Mouse (Mus musculus) testis, postnatal 14 days (tissue): ENCODE measurements around the gene Tmprss11g.

Experiments used
- DNase-seq: peaks from one replicate; pipeline ENCODE4 v3.0.0; 2021; ENCODE audit warnings: low spot score

Gene Tmprss11g

GRCm38 (mm10) chr5:86518500-86518899, at the start of gene Tmprss11g:
TSS of gene Tmprss11g (minus strand) at chr5:86518600.
- no peak for DNase-seq

DNA sequence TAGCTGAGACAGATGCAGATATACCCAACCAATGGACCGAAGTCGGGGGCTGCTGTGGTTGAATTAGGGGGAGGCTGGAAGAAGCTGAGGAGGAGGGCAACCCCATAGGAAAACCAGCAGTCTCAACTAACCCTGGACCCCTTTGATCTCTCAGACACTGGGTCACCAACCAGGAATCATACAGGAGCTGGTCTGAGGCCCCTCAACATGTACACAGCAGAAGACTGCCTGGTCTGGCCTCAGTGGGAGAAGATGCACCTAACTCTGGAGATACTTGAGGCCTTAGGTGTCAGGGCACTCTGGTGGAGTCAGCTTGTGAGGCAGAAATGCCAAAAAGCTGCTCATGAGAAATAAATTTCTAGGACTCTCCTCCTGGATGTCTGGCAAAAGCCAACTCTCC, 28.3 kb upstream of the Tmprss11g start:
- no peak for DNase-seq

- no peak for DNase-seq
These were observed 22.2 kb upstream of the Tmprss11g start for GRCm38 (mm10) chr5:86540601-86541000.

DNA sequence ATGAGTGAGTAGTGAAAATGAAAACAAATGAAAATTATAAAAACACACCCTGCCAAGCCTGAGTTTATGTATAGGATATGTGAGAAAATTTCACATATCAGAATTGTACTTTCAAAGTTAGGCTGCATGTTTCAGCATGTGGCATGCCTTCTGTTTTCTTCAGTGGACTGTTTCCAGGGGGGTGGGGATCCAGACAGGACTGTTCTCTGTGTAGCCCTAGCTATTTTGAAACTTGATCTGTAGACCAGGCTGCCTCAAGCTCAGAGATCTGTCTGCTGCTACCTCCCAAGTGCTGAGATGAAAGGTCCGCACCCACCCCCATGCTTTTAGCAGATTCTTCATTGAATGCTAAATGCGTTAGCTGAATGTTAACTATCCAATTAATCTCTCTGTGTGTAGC, 10.3 kb upstream of the Tmprss11g start:
- DNase-seq, result no peak

DNA sequence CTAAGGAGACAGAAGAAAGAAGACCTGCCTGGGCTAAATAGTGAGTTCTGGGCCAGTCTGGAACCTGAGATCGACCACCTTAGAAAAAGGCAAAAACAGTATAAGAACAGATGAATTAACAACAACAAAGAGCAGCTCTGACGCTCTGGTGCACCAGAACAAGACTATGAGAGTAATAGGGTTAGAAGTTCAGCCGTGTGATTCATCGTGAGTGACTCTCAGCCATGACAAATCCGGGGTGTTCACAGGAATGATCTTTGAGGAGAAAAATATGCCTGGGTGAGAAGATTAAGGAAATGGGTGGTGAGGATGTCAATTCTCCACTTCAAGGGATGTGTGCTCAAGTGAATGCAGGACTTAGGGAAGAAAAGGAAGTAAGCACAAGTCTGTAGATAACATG, 6.9 kb downstream of the Tmprss11g start:
- DNase-seq, result no peak

DNA sequence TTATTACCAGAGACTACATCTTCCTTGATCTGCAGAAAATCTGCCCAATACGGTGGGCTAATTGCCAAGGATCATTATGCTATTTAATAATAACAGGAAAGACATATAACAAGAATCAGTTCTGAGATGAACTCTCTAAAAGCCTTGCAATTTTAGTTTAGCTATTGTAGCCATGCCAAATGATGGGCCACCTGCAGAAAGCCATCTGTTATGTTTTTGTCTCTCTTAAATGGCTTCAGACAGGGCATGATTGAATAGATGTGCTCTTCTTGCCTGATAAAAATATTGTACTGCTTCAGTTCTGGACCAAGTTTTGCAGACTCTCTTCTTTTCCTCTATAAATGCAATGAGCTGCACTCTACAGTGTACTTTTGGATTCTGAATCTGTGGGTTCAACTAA, 24.9 kb downstream of the Tmprss11g start:
- DNase-seq, result no peak

GRCm38 (mm10) chr5:86482562-86482961, 35.8 kb downstream of the Tmprss11g start:
- DNase-seq, result no peak

DNA sequence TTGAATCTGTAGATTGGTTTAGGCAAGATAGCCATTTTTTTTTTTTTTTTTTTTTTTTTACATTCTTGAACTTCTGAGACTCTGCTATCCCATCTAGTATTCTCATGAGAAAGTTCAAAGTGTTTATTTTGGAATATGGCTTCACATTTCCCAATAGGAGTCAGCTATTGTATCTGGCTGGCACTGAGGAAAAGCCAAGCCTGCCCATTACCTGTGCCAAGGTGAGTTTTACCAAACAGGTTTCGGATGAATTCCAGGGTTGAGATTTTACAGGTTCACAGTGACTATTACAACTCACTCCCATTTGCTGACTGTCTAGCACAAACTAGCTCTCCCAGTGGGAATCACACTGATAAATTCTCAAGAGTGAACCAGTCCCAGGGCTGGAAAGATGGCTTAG, 36.4 kb downstream of the Tmprss11g start:
- no peak for DNase-seq

DNA sequence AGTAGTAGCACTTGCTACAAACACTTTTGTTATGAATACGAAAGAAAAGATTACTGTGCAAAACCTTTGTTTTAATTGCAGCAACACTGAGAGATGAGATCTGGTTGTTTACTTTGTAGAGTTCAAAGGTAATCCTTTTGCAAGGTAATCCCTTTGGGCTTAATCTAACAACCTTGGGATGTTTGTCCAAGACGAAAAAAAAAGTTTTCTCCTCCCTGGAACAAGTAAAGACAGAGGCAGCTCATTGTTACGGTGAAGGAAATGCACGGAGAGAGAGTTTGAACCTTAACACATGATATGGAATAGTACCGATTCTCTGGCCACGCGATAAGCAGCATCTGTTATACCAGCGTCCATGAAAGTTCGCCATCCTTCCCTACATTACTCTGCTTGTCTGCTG, 44.5 kb downstream of the Tmprss11g start:
- DNase-seq, result no peak

- DNase-seq, result no peak
These were observed 49.5 kb downstream of the Tmprss11g start, which contains the start of gene Tmprss11a for GRCm38 (mm10) chr5:86468890-86469289. TSS of gene Tmprss11a (minus strand) at chr5:86468990.

DNA sequence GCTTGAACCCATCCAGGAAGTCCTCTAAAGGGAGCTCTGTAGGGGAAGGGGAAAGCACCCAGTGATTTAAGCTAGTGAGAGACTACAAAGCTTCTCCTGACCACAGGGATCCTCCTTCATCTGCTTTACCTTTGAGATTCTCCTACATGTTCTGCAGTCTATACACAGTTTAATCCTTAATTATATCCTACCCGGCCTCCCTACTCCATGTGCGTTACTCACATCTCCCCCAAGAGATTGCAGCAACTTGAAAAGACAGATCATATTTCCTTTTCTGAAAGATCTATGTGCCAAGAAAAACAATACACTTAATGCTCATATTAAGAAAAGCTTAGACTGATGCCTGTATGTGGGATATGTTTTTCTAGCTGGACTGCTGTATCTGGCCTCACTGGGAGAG, 79.1 kb downstream of the Tmprss11g start:
- no peak for DNase-seq

DNA sequence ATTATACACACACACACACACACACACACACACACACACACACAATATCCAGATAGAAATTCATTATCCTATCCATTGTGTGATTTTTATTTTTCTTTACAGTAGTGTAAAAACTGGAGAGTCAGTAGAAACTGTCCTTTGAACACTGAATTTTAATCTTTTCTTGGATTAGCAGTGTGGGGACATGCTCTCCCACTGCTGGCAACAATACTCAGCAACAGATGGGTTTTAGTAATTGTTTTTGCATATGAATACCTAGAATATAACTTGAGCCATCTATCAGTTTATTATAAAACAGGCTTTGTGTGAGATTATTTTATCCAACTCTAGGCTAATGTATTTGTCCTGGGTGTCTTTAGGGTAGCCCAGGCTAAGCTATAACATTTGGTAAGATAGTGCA, 79.9 kb downstream of the Tmprss11g start:
- no peak for DNase-seq
